Mouse (Mus musculus) brain, embryonic 14.5 days (tissue): ENCODE results near the gene Cdc37. TPM values are rescaled to one million over a fixed set of nuclear protein-coding genes. Genes with fewer than 3 reads are reported as not detected.

Experiments
- DNase-seq: peaks from one replicate; pipeline ENCODE4 v3.0.0-alpha.2; 2011; ENCODE audit warnings: low read depth
- CTCF ChIP-seq: fragments of 200-500 bp; IDR thresholded peaks from 2 replicates; pipeline ENCODE4 v1.5.1; 2012; ENCODE audit warnings: inconsistent platforms, mild to moderate bottlenecking, moderate library complexity, borderline replicate concordance; ENCODE audit not compliant: insufficient read depth, insufficient read length; ENCODE audit errors: extremely low read depth
- POLR2A ChIP-seq: fragments of 200-500 bp; IDR thresholded peaks from 2 replicates; pipeline ENCODE4 v1.6.1; 2012; ENCODE audit warnings: mild to moderate bottlenecking, inconsistent platforms, borderline replicate concordance; ENCODE audit not compliant: poor library complexity, insufficient read depth, insufficient read length, severe bottlenecking; ENCODE audit errors: extremely low read depth
- polyA plus RNA-seq: library from polyadenylated mRNA; depleted of rRNA; stranded (reverse); fragments of >200 nt; gene quantifications from 2 replicates; pipeline ENCODE4 v1.2.3, GENCODE M21; 2012; rRNA removed

The Cdc37 gene
- polyA plus RNA-seq, 1 experiment: 182 TPM

- DNase-seq: no peak
- TF ChIP-seq POLR2A: no peak
Observed at GRCm38 (mm10) chr9:21102076-21102475, 47.7 kb downstream of the Cdc37 start.

GRCm38 (mm10) chr9:21100447-21101161, 49.2 kb downstream of the Cdc37 start:
- DNase-seq: no peak
- TF ChIP-seq POLR2A (no peak), CTCF (no peak)

GRCm38 (mm10) chr9:21097793-21098192, 52.0 kb downstream of the Cdc37 start:
- no peak for DNase-seq
- no peak for TF ChIP-seq CTCF

GRCm38 (mm10) chr9:21095958-21096357, 53.8 kb downstream of the Cdc37 start:
- TF ChIP-seq POLR2A (no peak), CTCF (no peak)
- no peak for DNase-seq

- DNase-seq: no peak
- TF ChIP-seq CTCF (no peak), POLR2A (no peak)
Observed at GRCm38 (mm10) chr9:21093423-21093822, 56.4 kb downstream of the Cdc37 start.

- peak; percentile 99 for DNase-seq
- TF ChIP-seq POLR2A (peak; percentile 71; the same call in 1 of the 2 replicates), CTCF (no peak)
Observed at GRCm38 (mm10) chr9:21091707-21092320, 58.0 kb downstream of the Cdc37 start, which contains the start of the genes Gm38431 and Raver1. Gene Gm38431, minus strand, starts transcription at chr9:21091997. Gene Raver1, minus strand, starts transcription at chr9:21092008.

- DNase-seq: no peak
- TF ChIP-seq CTCF: no peak
- TF ChIP-seq POLR2A: no peak
Observed at GRCm38 (mm10) chr9:21090972-21091706, 58.6 kb downstream of the Cdc37 start.

- no peak for TF ChIP-seq POLR2A
- no peak for TF ChIP-seq CTCF
- no peak for DNase-seq
Observed at GRCm38 (mm10) chr9:21090537-21090936, 59.2 kb downstream of the Cdc37 start.

- DNase-seq: no peak
- TF ChIP-seq CTCF: no peak
- TF ChIP-seq POLR2A: no peak
Observed at GRCm38 (mm10) chr9:21083324-21083723, 66.5 kb downstream of the Cdc37 start.

Other genes with a start within 250 kb of the Cdc37 start
- 90.1 and 103 TPM in 2 replicates for gene Dnmt1, start 190.1 kb downstream of the Cdc37 start, polyA plus RNA-seq
- gene S1pr2, start 173.2 kb downstream of the Cdc37 start, polyA plus RNA-seq: 4.7 and 6.0 TPM in 2 replicates
- 81.1 and 85.4 TPM in 2 replicates for gene Mrpl4, start 147.2 kb downstream of the Cdc37 start, polyA plus RNA-seq
- 3.0 and 3.9 TPM in 2 replicates for gene Icam1, start 134.0 kb downstream of the Cdc37 start, polyA plus RNA-seq
- gene Icam4, start 120.6 kb downstream of the Cdc37 start, polyA plus RNA-seq: 0.08 and 0.13 TPM in 2 replicates
- 1.0 and 1.5 TPM in 2 replicates for gene Icam5, start 117.9 kb downstream of the Cdc37 start, polyA plus RNA-seq
- 1.3 and 2.1 TPM in 2 replicates for gene Zglp1, start 82.9 kb downstream of the Cdc37 start, polyA plus RNA-seq
- 2.9 and 3.0 TPM in 2 replicates for gene Gm49373, start 76.9 kb downstream of the Cdc37 start, polyA plus RNA-seq
- 68.4 and 86.0 TPM in 2 replicates for gene Fdx1l, start 76.4 kb downstream of the Cdc37 start, polyA plus RNA-seq
- 4.8 and 5.6 TPM in 2 replicates for gene Gm38431, start 58.0 kb downstream of the Cdc37 start, polyA plus RNA-seq
- 65.6 and 70.2 TPM in 2 replicates for gene Raver1, start 58.0 kb downstream of the Cdc37 start, polyA plus RNA-seq
- 16.2 and 20.0 TPM in 2 replicates for gene Tyk2, start 18.7 kb downstream of the Cdc37 start, polyA plus RNA-seq
- gene Pde4a, start 15.7 kb upstream of the Cdc37 start, polyA plus RNA-seq: 16.3 and 23.4 TPM in 2 replicates
- 58.7 and 59.7 TPM in 2 replicates for gene Keap1, start 89.4 kb upstream of the Cdc37 start, polyA plus RNA-seq
- gene S1pr5, start 98.5 kb upstream of the Cdc37 start, polyA plus RNA-seq: 2.2 and 2.5 TPM in 2 replicates
- 38.1 and 45.9 TPM in 2 replicates for gene Atg4d, start 115.3 kb upstream of the Cdc37 start, polyA plus RNA-seq
- gene Kri1, start 138.0 kb upstream of the Cdc37 start, polyA plus RNA-seq: 32.9 and 36.3 TPM in 2 replicates
- gene Cdkn2d, start 141.4 kb upstream of the Cdc37 start, polyA plus RNA-seq: 70.4 and 84.9 TPM in 2 replicates
- 2.4 and 2.9 TPM in 2 replicates for gene Ap1m2, start 162.4 kb upstream of the Cdc37 start, polyA plus RNA-seq
- gene Slc44a2, start 170.7 kb upstream of the Cdc37 start, polyA plus RNA-seq: 70.1 and 75.6 TPM in 2 replicates
- gene Ilf3, start 217.9 kb upstream of the Cdc37 start, polyA plus RNA-seq: 202 and 216 TPM in 2 replicates